Mouse (Mus musculus): ENCODE results near the gene Mapre1. TPM values are rescaled to one million over a fixed set of nuclear protein-coding genes. Genes with fewer than 3 reads are reported as not detected.
"Not testable (repeated sequence)": the region's sequence is repeated elsewhere in the genome, so short reads cannot be mapped to it uniquely, and the experiment has no call there.

The Mapre1 gene
- 134 and 210 TPM in 2 replicates for total RNA-seq (2017)

DNA sequence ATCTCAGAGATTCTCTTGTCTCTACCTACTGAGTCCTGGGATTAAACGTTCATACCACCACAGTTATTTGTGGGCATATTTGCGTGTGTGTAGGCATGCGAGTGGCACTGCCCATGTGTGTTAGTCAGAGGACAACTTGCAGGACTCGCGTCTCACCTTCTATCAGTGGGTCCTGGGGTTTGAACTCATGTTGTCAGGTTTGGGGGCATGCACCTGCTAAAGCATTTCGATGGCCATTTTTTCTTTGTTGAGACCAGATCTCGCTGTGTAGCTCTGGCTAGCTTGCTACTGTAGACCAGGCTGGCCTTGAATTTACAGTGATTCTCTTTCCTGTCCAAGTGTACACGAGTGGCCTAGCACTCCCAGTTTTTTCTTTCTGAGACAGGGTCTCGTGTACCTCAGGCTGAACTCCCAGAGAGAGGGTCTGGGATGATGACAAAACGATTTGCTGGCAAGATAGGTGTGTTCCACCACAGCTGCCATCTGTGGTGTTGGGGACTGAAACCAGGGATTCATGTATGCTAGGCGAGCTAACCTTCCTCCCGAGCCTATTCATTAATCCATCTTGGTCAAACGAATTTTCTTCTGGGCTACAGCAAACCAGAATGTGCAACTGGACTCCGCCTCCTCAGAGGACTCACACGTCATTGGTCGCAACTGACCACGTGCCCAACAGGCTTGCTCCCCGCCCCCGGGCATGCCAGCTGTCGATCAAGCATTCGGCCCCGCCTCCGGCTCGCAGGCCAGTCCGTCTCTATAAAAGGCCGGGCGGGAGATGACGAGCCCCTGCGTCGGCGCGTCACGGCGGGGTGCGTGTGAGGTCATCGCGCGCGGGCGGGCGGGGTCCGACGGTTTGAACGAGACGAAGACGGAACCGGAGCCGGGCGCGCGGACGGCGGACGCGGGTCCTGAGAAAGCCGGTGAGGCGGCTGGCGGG, at the start of gene Mapre1:
Gene Mapre1, plus strand, starts transcription at position 775 of the 937 bp plus-strand sequence.
- peak; percentile 96 for ATAC-seq (replicated peaks in 1 of 2; ENCODE audit: insufficient read depth in 1 of 2, low FRiP score in 2 of 2, low TSS enrichment in 1 of 2, low read depth in 1 of 2, poor library complexity in 2 of 2, severe bottlenecking in 2 of 2)

DNA sequence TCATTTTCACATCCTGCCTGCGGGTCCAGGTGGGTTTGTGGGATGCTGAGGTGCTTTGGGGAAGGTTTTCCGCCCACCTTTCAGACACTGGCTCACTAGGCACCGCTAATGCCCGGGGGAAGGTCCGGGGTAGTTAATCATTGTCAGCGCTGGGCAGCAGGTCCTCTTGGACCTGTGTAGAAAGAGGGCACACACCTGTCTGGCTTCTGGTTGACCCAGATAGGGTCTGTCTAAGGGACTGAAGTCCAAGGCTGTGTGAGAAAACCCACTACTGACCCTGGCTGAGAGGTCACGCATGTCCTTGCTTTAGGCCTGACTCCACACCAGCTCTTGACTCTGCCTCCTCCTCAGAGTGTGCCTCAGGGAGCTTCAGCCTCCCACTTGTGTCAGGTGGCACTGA, 47.7 kb upstream of the Mapre1 start:
- ATAC-seq (replicated peaks in 1 of 2; ENCODE audit: insufficient read depth in 1 of 2, low FRiP score in 2 of 2, low TSS enrichment in 1 of 2, low read depth in 1 of 2, poor library complexity in 2 of 2, severe bottlenecking in 2 of 2): not testable (repeated sequence)

GRCm38 (mm10) chr2:153694462-153695085, 46.5 kb upstream of the Mapre1 start:
- ATAC-seq (replicated peaks in 1 of 2; ENCODE audit: insufficient read depth in 1 of 2, low FRiP score in 2 of 2, low TSS enrichment in 1 of 2, low read depth in 1 of 2, poor library complexity in 2 of 2, severe bottlenecking in 2 of 2): peak; percentile 56 to 80; a peak in 3 of 4 replicates

DNA sequence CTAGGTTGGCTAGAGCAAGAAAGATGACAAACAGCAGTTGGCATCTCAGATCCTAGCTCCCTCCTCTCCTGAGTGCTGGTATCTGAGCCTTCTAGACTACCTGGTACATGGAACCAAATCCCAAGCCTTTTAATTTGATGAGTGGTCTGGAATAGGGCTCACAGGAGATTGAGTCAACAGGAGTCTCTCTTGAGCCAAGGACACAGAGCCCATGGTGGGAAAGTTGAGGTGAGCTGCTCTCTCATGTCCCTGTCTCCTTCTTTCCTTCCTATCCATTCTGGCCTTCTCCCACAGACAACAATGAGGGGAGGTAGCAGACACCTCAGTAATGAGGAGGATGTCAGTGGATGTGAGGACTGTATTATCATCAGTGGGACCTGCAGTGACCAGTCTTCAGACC, 44.7 kb upstream of the Mapre1 start, which contains the start of gene Dnmt3c:
Gene Dnmt3c, plus strand, starts transcription at position 301 of the 400 bp plus-strand sequence.
- ATAC-seq (replicated peaks in 1 of 2; ENCODE audit: insufficient read depth in 1 of 2, low FRiP score in 2 of 2, low TSS enrichment in 1 of 2, low read depth in 1 of 2, poor library complexity in 2 of 2, severe bottlenecking in 2 of 2): no peak

DNA sequence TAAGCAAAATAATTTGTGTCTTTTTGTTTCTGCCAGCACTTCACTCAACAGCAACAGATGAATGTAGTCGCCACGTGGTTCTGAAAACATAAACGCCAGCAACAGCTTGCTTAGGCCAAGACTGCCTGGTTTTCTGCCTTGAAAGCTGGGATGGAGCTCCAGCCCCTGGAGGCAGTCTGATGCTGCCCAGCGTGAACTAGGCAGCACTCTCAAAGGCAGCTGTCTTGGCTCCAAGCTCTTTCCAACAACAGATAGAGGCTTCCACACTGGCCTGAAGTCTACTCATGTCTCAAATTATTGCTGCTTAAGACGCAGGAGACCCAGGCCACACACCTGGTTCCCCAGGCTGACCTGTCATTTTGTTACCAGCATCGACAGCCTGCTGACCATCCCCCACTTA, 37.7 kb upstream of the Mapre1 start:
- ATAC-seq (replicated peaks in 1 of 2; ENCODE audit: insufficient read depth in 1 of 2, low FRiP score in 2 of 2, low TSS enrichment in 1 of 2, low read depth in 1 of 2, poor library complexity in 2 of 2, severe bottlenecking in 2 of 2): no peak

- peak; percentile 74 to 76 for ATAC-seq (replicated peaks in 1 of 2; ENCODE audit: insufficient read depth in 1 of 2, low FRiP score in 2 of 2, low TSS enrichment in 1 of 2, low read depth in 1 of 2, poor library complexity in 2 of 2, severe bottlenecking in 2 of 2)
These were observed 30.3 kb upstream of the Mapre1 start for GRCm38 (mm10) chr2:153710701-153711330.

- ATAC-seq (replicated peaks in 1 of 2; ENCODE audit: insufficient read depth in 1 of 2, low FRiP score in 2 of 2, low TSS enrichment in 1 of 2, low read depth in 1 of 2, poor library complexity in 2 of 2, severe bottlenecking in 2 of 2): no peak; a peak in 1 of 4 replicates
These were observed 28.4 kb upstream of the Mapre1 start for GRCm38 (mm10) chr2:153712646-153713091.

DNA sequence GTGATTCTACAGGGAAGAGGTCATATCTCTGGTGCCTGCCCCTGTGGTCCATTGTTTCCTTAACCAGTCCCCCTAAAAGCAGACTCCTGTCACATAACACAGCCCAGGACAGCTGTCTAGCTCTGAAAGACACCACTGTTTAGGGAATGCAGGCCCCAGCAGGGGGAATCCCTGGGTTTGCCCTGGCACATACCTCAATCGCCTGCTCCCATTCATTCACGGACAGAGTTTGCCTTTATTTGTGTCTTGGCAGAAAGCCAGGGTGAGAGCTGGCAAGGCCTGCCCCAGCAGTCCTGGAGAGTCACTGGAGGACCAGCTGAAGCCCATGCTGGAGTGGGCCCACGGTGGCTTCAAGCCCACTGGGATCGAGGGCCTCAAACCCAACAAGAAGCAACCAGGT, 27.8 kb upstream of the Mapre1 start:
- no peak for ATAC-seq (replicated peaks in 1 of 2; ENCODE audit: insufficient read depth in 1 of 2, low FRiP score in 2 of 2, low TSS enrichment in 1 of 2, low read depth in 1 of 2, poor library complexity in 2 of 2, severe bottlenecking in 2 of 2)

- ATAC-seq (replicated peaks in 1 of 2; ENCODE audit: insufficient read depth in 1 of 2, low FRiP score in 2 of 2, low TSS enrichment in 1 of 2, low read depth in 1 of 2, poor library complexity in 2 of 2, severe bottlenecking in 2 of 2): 0 out of 4 replicates have a peak, but pooled peaks of 1 of the 2 experiments have one; percentile 22
These were observed 23.2 kb upstream of the Mapre1 start for GRCm38 (mm10) chr2:153717861-153718260.

DNA sequence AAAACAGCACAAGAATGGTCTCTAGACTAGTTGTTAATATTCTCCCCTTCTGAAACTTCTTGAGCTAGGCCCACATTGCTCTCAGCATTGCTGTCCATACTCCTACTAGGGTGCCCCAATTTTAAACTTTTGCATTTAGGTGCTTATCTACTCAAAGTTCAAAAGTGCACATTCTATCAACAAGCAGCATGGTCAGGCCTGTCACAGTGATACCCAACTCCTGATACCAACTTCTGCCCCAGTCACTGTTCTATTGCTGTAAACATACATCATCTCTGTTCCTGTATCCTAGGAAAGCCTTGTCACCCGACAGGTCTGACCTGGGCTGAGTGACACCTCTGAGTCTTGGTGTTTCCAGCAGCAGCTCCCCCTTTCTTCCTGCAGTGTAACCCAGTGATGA, 18.0 kb upstream of the Mapre1 start:
- ATAC-seq (replicated peaks in 1 of 2; ENCODE audit: insufficient read depth in 1 of 2, low FRiP score in 2 of 2, low TSS enrichment in 1 of 2, low read depth in 1 of 2, poor library complexity in 2 of 2, severe bottlenecking in 2 of 2): no peak

GRCm38 (mm10) chr2:153724424-153724823, 16.6 kb upstream of the Mapre1 start:
- ATAC-seq (replicated peaks in 1 of 2; ENCODE audit: insufficient read depth in 1 of 2, low FRiP score in 2 of 2, low TSS enrichment in 1 of 2, low read depth in 1 of 2, poor library complexity in 2 of 2, severe bottlenecking in 2 of 2): no peak

GRCm38 (mm10) chr2:153724871-153725270, 16.2 kb upstream of the Mapre1 start:
- no peak for ATAC-seq (replicated peaks in 1 of 2; ENCODE audit: insufficient read depth in 1 of 2, low FRiP score in 2 of 2, low TSS enrichment in 1 of 2, low read depth in 1 of 2, poor library complexity in 2 of 2, severe bottlenecking in 2 of 2)

GRCm38 (mm10) chr2:153725291-153725690, 15.8 kb upstream of the Mapre1 start:
- ATAC-seq (replicated peaks in 1 of 2; ENCODE audit: insufficient read depth in 1 of 2, low FRiP score in 2 of 2, low TSS enrichment in 1 of 2, low read depth in 1 of 2, poor library complexity in 2 of 2, severe bottlenecking in 2 of 2): no peak

DNA sequence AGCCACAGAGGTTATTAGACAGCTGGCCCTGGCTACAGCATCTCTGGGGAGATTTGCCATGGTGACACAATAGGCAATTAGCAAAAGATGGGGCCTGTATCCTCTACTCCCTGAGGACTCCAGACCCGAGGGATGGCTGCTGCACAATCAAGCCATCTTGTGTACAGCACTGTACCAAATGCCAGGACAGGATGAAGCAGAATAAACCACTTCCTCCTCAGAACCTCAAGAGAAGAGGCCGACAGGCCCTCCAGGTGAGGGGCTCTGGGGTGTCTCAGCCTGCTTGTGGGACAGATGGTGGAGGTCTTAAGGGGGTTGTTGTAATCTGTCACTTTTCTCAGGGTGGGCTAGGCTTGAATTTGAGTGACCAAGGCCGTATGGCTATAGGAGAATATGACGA, 7.0 kb upstream of the Mapre1 start:
- peak in 1 of 2 experiments; percentile 56; a peak in 3 of 4 replicates for ATAC-seq (replicated peaks in 1 of 2; ENCODE audit: insufficient read depth in 1 of 2, low FRiP score in 2 of 2, low TSS enrichment in 1 of 2, low read depth in 1 of 2, poor library complexity in 2 of 2, severe bottlenecking in 2 of 2)

DNA sequence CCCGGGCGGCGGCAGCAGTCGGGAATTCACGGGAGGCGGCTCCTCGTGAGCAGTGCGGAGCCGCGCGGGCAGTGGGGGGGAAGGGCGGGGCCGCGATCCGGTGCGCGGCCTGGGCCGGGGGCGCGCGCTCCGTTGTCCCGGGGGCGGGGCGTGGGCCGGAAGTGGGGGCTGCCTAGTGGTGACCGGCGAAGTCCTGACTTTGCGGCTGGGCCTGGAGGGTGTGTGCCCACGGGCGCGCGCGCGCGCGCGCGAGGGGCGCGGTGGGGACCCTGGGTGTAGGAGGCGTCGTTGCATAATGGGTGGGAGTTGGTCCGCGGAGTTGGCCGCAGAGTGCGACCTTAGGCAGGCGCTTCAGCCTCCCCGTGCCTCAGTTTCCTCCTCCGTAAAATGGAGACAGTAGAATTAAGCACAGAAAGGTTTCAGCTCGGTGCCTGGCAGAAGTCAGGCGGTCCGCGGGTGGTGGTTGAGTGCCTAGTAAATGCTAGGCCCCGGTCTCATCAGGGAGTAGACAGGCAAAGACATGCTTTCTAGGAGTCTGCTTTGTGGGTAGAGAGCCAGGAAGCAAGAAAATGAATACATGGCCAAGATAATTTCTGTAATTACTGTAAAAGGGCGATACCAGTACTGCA, 477 bp downstream of the Mapre1 start:
- ATAC-seq (replicated peaks in 1 of 2; ENCODE audit: insufficient read depth in 1 of 2, low FRiP score in 2 of 2, low TSS enrichment in 1 of 2, low read depth in 1 of 2, poor library complexity in 2 of 2, severe bottlenecking in 2 of 2): peak in 1 of 2 experiments; percentile 34; a peak in 2 of 4 replicates

DNA sequence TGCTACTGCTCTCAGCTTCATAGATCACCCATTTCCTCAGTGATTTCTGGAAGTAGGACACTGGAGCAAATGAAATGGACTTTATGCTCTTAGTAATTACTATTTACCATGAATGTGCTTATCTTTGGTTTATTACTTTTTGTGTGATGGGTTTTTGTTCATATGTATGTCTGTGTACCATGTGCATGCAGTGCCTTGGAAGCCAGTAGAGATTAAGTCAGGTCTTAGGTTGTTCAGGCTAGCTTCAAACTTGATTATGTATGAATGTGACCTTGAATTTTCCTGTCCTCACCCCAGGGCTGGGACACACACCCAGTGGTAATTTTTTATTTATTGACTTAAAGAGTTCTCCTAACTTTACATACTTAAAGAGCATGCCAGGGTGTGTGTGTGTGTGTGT, 6.9 kb downstream of the Mapre1 start:
- no peak for ATAC-seq (replicated peaks in 1 of 2; ENCODE audit: insufficient read depth in 1 of 2, low FRiP score in 2 of 2, low TSS enrichment in 1 of 2, low read depth in 1 of 2, poor library complexity in 2 of 2, severe bottlenecking in 2 of 2)

DNA sequence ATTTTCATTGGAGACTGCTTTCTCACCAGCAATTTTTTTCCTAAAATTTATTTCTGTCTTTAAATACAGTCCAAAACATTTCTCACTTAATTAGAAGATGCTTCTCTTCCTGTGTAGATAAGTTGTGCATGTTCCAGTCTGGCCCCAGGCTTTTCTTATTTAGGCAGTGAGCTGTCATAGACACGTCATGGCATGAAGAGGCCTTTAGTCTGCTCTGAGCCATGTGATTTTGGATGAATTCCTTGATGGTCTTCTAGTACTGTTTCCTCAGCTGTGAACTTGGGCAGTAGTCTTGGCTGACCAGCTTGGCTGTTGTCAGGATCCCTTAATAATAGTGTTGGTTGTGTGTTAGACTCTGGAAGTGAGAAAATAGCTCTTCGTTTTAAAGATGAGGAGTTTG, 9.3 kb downstream of the Mapre1 start:
- ATAC-seq (replicated peaks in 1 of 2; ENCODE audit: insufficient read depth in 1 of 2, low FRiP score in 2 of 2, low TSS enrichment in 1 of 2, low read depth in 1 of 2, poor library complexity in 2 of 2, severe bottlenecking in 2 of 2): no peak

All from hematopoietic stem cell, adult 5-6 weeks (primary cell).